Mouse (Mus musculus) G1E (cell line): Measurements from ENCODE around the gene Hsd3b2.

Source experiments
- CTCF ChIP-seq: IDR thresholded peaks from 2 replicates; pipeline ENCODE4 v1.5.1; 2012; ENCODE audit warnings: low read depth, low read length, inconsistent platforms, mixed read lengths
- TAL1 ChIP-seq: conservative IDR thresholded peaks from 2 replicates; pipeline ENCODE4 v1.6.1; 2012; ENCODE audit warnings: low read depth, low read length, inconsistent platforms, mixed read lengths

GRCm38 (mm10) chr3:98726281-98726680 lies 1.9 kb upstream of the Hsd3b2 start:
- no peak for TF ChIP-seq TAL1
- no peak for TF ChIP-seq CTCF
